Mouse (Mus musculus): Measurements from ENCODE around the gene Zdhhc18. TPM values are rescaled to one million over a fixed set of nuclear protein-coding genes. Genes with fewer than 3 reads are reported as not detected.
"Not testable (repeated sequence)": the region's sequence is repeated elsewhere in the genome, so short reads cannot be mapped to it uniquely, and the experiment has no call there.

Zdhhc18 gene
- polyA plus RNA-seq, 1 experiment from 2014 or later: 2.7 TPM

GRCm38 (mm10) chr4:133651445-133651844 lies 1.5 kb upstream of the Zdhhc18 start:
- ATAC-seq (ENCODE audit: insufficient number of reproducible peaks, low FRiP score, low TSS enrichment, low read depth) (no peak), DNase-seq (ENCODE audit: low spot score) (no peak)
- 61% methylated on average over 10 of the region's 10 CpGs for WGBS
- no peaks in the 10 kb centered on the region for H3K27me3 ChIP-seq (ENCODE audit: control insufficient read depth, insufficient read depth, low read length)
- no peak overlapping the region for H3K4me2 ChIP-seq (ENCODE audit: low read depth, severe bottlenecking)
- H3K9ac ChIP-seq (ENCODE audit: low read length): no peak overlapping the region
- H3K27ac ChIP-seq (replicated peaks; ENCODE audit: low read depth, low read length): no peak overlapping the region
- H3K36me3 ChIP-seq (ENCODE audit: control insufficient read depth, insufficient read depth, low read length): no peaks in the 10 kb centered on the region
- no peaks in the 10 kb centered on the region for H3K9me3 ChIP-seq (ENCODE audit: control insufficient read depth, low read length)
- no peak overlapping the region for H3K4me3 ChIP-seq (ENCODE audit: low read depth, low read length)
- H3K4me1 ChIP-seq (ENCODE audit: control insufficient read depth, insufficient read depth, low read length): no peaks in the 10 kb centered on the region

DNA sequence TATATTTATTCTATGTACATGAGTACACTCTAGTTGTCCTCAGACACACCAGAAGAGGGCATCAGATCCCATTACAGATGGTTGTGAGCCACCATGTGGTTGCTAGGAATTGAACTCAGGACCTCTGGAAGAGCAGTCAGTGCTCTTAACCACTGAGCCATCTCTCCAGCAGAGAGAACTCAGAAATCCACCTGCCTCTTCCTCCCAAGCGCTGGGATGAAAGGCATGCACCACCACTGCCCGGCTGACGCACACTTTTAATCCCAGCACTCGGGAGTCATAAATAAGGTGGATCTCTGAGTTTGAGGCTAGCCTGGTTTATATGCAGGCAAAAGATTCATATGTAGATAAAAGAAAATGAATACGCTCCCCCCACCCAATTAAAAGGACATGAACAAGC lies 490 bp downstream of the Zdhhc18 start:
- H3K27ac ChIP-seq (replicated peaks; ENCODE audit: low read depth, low read length); H3K4me1 ChIP-seq (ENCODE audit: control insufficient read depth, insufficient read depth, low read length); H3K9ac ChIP-seq (ENCODE audit: low read length); ATAC-seq (ENCODE audit: insufficient number of reproducible peaks, low FRiP score, low TSS enrichment, low read depth); DNase-seq (ENCODE audit: low spot score); H3K9me3 ChIP-seq (ENCODE audit: control insufficient read depth, low read length); H3K36me3 ChIP-seq (ENCODE audit: control insufficient read depth, insufficient read depth, low read length); H3K4me3 ChIP-seq (ENCODE audit: low read depth, low read length); H3K27me3 ChIP-seq (ENCODE audit: control insufficient read depth, insufficient read depth, low read length): not testable (repeated sequence)
- peak overlapping the region; percentile 34; the same call in 1 of the 2 replicates for H3K4me2 ChIP-seq (ENCODE audit: low read depth, severe bottlenecking)
- 87% methylated on average over 5 of the region's 5 CpGs for WGBS

GRCm38 (mm10) chr4:133645680-133646079 lies 4.3 kb downstream of the Zdhhc18 start:
- H3K4me1 ChIP-seq (ENCODE audit: control insufficient read depth, insufficient read depth, low read length): no peaks in the 10 kb centered on the region
- H3K36me3 ChIP-seq (ENCODE audit: control insufficient read depth, insufficient read depth, low read length): no peaks in the 10 kb centered on the region
- no peak overlapping the region for H3K27ac ChIP-seq (replicated peaks; ENCODE audit: low read depth, low read length)
- 0 out of 2 replicates have a peak, but pooled peaks cover 3% of the 10 kb centered on the region for H3K9me3 ChIP-seq (ENCODE audit: control insufficient read depth, low read length)
- H3K4me2 ChIP-seq (ENCODE audit: low read depth, severe bottlenecking): peak overlapping the region; percentile 5; the same call in 1 of the 2 replicates
- ATAC-seq (ENCODE audit: insufficient number of reproducible peaks, low FRiP score, low TSS enrichment, low read depth) (no peak), DNase-seq (ENCODE audit: low spot score) (no peak)
- WGBS: 34% methylated on average over 21 of the region's 21 CpGs
- H3K27me3 ChIP-seq (ENCODE audit: control insufficient read depth, insufficient read depth, low read length): no peaks in the 10 kb centered on the region
- no peak overlapping the region for H3K4me3 ChIP-seq (ENCODE audit: low read depth, low read length)
- no peak overlapping the region for H3K9ac ChIP-seq (ENCODE audit: low read length)

GRCm38 (mm10) chr4:133645195-133645594 lies 4.8 kb downstream of the Zdhhc18 start:
- WGBS: 87% methylated on average over 3 of the region's 3 CpGs
- Histone ChIP-seq H3K9ac (ENCODE audit: low read length) (no peak overlapping the region), H3K36me3 (ENCODE audit: control insufficient read depth, insufficient read depth, low read length) (no peaks in the 10 kb centered on the region), H3K9me3 (ENCODE audit: control insufficient read depth, low read length) (0 out of 2 replicates have a peak, but pooled peaks cover 3% of the 10 kb centered on the region), H3K4me2 (ENCODE audit: low read depth, severe bottlenecking) (no peak overlapping the region), H3K27ac (replicated peaks; ENCODE audit: low read depth, low read length) (no peak overlapping the region), H3K4me3 (ENCODE audit: low read depth, low read length) (no peak overlapping the region), H3K27me3 (ENCODE audit: control insufficient read depth, insufficient read depth, low read length) (no peaks in the 10 kb centered on the region), H3K4me1 (ENCODE audit: control insufficient read depth, insufficient read depth, low read length) (no peaks in the 10 kb centered on the region)
- ATAC-seq (ENCODE audit: insufficient number of reproducible peaks, low FRiP score, low TSS enrichment, low read depth): no peak
- DNase-seq (ENCODE audit: low spot score): no peak

- H3K4me1 ChIP-seq (ENCODE audit: control insufficient read depth, insufficient read depth, low read length): peaks cover 5% of the 10 kb centered on the region; the same call in 1 of the 2 replicates
- no peak for ATAC-seq (ENCODE audit: insufficient number of reproducible peaks, low FRiP score, low TSS enrichment, low read depth)
- no peaks in the 10 kb centered on the region for H3K36me3 ChIP-seq (ENCODE audit: control insufficient read depth, insufficient read depth, low read length)
- H3K4me3 ChIP-seq (ENCODE audit: low read depth, low read length): no peak overlapping the region
- WGBS: 81% methylated on average over 5 of the region's 5 CpGs
- DNase-seq (ENCODE audit: low spot score): no peak
- no peaks in the 10 kb centered on the region for H3K27me3 ChIP-seq (ENCODE audit: control insufficient read depth, insufficient read depth, low read length)
- H3K9me3 ChIP-seq (ENCODE audit: control insufficient read depth, low read length): no peaks in the 10 kb centered on the region
- no peak overlapping the region for H3K4me2 ChIP-seq (ENCODE audit: low read depth, severe bottlenecking)
- no peak overlapping the region for H3K9ac ChIP-seq (ENCODE audit: low read length)
- no peak overlapping the region for H3K27ac ChIP-seq (replicated peaks; ENCODE audit: low read depth, low read length)
These were observed 15.9 kb downstream of the Zdhhc18 start for GRCm38 (mm10) chr4:133634043-133634410.

DNA sequence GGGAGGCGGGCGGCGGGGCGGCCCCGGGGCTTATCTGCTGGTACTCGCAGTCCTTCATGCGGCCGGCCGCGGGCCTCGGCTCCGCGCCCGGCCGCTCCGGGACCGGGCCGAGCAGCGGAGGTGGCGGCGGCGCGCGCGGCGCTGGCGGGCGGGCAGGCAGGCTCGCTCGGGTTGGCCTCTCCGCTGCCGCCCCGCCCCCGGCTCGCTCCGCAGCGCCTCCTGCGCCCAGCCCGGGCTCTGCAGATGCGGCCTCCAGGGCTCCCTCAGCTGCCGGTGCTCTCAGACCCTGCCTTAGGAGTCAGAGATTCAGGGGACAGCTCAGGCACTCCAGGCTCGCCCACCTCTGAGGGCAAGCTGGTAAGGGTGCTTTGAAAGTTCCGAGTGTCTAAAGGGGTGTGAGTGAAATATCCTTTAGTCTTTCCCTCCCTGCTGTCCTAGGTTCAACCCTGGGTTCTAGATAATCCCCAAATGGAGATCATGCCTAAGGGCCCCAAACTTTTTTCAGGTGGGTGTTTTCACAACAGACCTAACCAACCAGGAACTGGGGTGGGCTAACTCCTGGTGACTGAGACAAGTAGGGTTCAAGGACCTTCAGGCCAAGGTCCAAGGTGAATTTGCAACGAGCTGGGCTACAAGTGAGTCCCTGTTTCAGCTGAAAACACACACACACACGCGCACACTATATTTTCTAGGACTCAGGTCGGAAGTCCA lies 16.5 kb downstream of the Zdhhc18 start:
- ATAC-seq (ENCODE audit: insufficient number of reproducible peaks, low FRiP score, low TSS enrichment, low read depth): peak; percentile 65; the same call in 1 of the 2 replicates
- WGBS: 10% methylated on average over 36 of the region's 47 CpGs
- peak; percentile 94 for DNase-seq (ENCODE audit: low spot score)

DNA sequence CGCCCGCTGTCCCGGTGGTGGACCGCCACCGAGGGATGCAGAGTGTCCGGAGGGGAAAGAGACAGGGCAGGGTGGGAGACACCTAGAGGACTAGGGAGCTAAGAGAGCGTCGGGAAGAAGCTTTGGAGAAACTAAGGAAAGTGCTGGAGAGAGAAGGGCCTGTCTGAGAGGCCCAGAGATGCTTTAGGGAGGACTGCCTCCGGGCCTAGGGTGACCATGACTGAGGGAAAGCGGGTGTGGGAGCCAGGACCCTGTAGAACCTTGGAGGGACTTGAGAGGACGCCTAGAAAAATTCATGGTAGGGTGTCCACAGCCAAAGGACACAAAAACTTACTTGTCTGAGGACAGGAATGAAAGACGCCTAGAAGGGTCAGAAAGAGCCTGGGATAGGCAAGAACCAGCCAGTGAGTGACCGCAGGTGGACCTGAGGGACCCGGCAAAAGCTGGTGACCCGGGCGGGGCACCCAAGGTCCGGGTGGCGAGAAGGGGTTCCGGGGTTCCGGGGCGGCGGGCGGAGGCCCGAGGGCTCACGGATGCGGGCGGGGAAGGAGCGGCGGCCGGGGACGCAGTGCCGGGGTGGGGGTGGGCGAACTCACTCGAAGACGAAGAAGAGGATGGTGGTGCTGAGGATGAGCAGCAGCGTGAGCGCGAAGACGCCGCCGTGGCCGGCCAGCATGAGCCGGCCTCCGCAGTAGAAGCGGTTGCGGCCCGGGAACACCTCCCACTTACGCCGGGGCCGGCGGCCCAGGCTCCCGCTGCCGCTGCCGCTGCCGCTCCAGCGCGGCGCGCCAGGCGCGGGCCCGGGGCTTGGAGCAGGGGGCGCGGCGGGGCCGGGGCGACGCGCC lies 17.2 kb downstream of the Zdhhc18 start:
- Histone ChIP-seq H3K9me3 (ENCODE audit: control insufficient read depth, low read length) (no peaks in the 10 kb centered on the region), H3K36me3 (ENCODE audit: control insufficient read depth, insufficient read depth, low read length) (no peaks in the 10 kb centered on the region), H3K27me3 (ENCODE audit: control insufficient read depth, insufficient read depth, low read length) (no peaks in the 10 kb centered on the region), H3K27ac (replicated peaks; ENCODE audit: low read depth, low read length) (peak overlapping the region; percentile 59; the same call in 1 of the 2 replicates), H3K4me1 (ENCODE audit: control insufficient read depth, insufficient read depth, low read length) (peaks cover 5% of the 10 kb centered on the region; the same call in 1 of the 2 replicates), H3K9ac (ENCODE audit: low read length) (peak overlapping the region; percentile 97), H3K4me2 (ENCODE audit: low read depth, severe bottlenecking) (peak overlapping the region; percentile 94), H3K4me3 (ENCODE audit: low read depth, low read length) (peak overlapping the region; percentile 80)
- DNase-seq (ENCODE audit: low spot score) (peak; percentile 61), ATAC-seq (ENCODE audit: insufficient number of reproducible peaks, low FRiP score, low TSS enrichment, low read depth) (0 out of 2 replicates have a peak, but pooled peaks have one; percentile 44)
- 1% methylated on average over 65 of the region's 69 CpGs for WGBS

More for the DNA sequence above, 16.5 kb downstream of the Zdhhc18 start:
- Histone ChIP-seq H3K9me3 (ENCODE audit: control insufficient read depth, low read length) (no peaks in the 10 kb centered on the region), H3K4me3 (ENCODE audit: low read depth, low read length) (peak overlapping the region; percentile 80), H3K36me3 (ENCODE audit: control insufficient read depth, insufficient read depth, low read length) (no peaks in the 10 kb centered on the region), H3K9ac (ENCODE audit: low read length) (peak overlapping the region; percentile 97), H3K4me1 (ENCODE audit: control insufficient read depth, insufficient read depth, low read length) (peaks cover 5% of the 10 kb centered on the region; the same call in 1 of the 2 replicates), H3K27ac (replicated peaks; ENCODE audit: low read depth, low read length) (peak overlapping the region; percentile 59; the same call in 1 of the 2 replicates), H3K27me3 (ENCODE audit: control insufficient read depth, insufficient read depth, low read length) (no peaks in the 10 kb centered on the region), H3K4me2 (ENCODE audit: low read depth, severe bottlenecking) (peak overlapping the region; percentile 94)

DNA sequence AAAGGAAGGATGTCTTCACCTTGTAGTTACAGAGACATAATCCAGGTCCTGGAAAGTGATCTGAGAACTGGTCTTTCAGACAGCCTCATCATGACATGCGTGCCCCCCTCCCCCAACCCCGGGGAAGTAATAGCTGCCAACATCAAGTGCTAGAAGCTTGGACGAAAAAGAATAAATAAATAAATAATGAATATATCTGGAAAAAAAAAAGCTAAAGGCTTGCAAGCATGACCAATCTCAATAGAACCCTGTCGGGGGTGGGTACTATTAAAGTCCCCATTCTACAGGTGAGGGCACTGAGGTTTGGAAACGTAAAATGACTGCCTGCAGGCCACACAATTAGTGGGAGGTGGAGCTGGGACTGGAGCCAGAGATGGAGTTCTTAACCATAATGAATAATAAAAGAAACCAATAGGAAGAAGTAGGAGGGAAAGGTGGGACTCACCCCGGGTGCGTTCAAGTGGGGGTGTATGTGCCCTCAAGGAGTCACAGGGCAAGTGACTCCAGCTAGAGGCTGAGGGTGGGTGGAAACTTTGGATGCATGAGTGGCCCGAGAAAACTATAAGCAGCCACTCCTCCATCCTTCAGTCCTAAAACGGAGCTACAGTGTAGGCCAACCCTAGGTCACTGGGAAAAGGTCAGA lies 18.1 kb downstream of the Zdhhc18 start:
- H3K4me2 ChIP-seq (ENCODE audit: low read depth, severe bottlenecking): peak overlapping the region; percentile 94

More for the DNA sequence above, 18.1 kb downstream of the Zdhhc18 start:
- H3K27ac ChIP-seq (replicated peaks; ENCODE audit: low read depth, low read length): no peak overlapping the region
- H3K4me3 ChIP-seq (ENCODE audit: low read depth, low read length): peak overlapping the region; percentile 80
- H3K36me3 ChIP-seq (ENCODE audit: control insufficient read depth, insufficient read depth, low read length): no peaks in the 10 kb centered on the region
- H3K4me1 ChIP-seq (ENCODE audit: control insufficient read depth, insufficient read depth, low read length): peaks cover 5% of the 10 kb centered on the region; the same call in 1 of the 2 replicates
- DNase-seq (ENCODE audit: low spot score): no peak
- H3K27me3 ChIP-seq (ENCODE audit: control insufficient read depth, insufficient read depth, low read length): no peaks in the 10 kb centered on the region
- no peaks in the 10 kb centered on the region for H3K9me3 ChIP-seq (ENCODE audit: control insufficient read depth, low read length)
- peak overlapping the region; percentile 97 for H3K9ac ChIP-seq (ENCODE audit: low read length)
- 53% methylated on average over 9 of the region's 9 CpGs for WGBS
- no peak for ATAC-seq (ENCODE audit: insufficient number of reproducible peaks, low FRiP score, low TSS enrichment, low read depth)
